ENCODE assay signal across 11 mouse cellular contexts in the genomic region with DNA sequence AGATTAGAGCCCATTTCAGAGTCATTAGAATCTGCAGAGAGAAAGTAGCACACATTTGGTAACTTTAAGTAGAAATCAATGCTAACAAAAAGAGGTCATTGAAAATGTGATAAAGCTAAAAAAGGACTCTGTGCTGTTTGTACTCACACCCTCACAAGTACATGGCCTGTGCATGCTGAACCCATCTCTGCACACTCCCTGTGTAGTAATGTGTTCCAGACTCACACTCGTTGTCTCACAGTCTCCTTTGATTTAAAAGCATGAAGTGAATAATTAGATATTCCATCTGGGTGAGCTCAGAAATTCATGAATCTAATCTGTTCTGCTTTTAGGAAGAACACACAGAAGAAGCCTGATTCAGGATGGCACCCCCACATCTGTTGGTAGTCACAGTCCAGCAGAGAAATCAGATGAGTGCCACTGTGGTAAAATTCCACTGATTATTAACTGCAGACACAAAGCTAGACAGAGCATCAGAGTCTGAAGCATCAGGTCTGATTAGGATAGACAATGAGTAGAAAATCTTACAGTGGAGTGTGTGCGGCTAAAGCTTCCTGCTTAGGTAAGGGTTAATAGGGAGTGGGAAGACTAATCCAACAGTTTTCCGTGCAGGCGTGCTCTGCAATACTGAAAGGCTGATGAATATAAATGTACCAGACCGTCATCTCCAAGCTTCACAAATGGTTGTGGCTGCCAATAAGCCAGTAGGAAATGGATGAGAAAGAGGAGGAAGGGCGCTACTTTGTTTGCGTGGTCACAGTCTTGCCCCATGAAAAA.
DNase-seq lines count a peak whose midpoint lies in the region; ATAC-seq lines count a peak whose summit lies in the region.
"Had no signal": no experiment of that assay in that cellular context is flagged by ENCODE, and none has a peak within 500 bp of the region (broad histone marks: within the 10 kb centered on the region; RNA-seq: fewer than 3 reads in every experiment).

No protein-coding gene starts in this region.

- H3K4me2 ChIP-seq in hindbrain, embryonic 13.5 days: no peak overlapping the region
- H3K4me2 ChIP-seq: neural tube, embryonic 12.5 days had no signal

- no peaks in the 10 kb centered on the region for H3K27me3 ChIP-seq in hindbrain, embryonic 13.5 days
- no peaks in the 10 kb centered on the region for H3K27me3 ChIP-seq in heart, embryonic 10.5 days (ENCODE audit: insufficient read depth, poor library complexity, severe bottlenecking)
- H3K27me3 ChIP-seq: neural tube, embryonic 12.5 days had no signal

- H3K27ac ChIP-seq in hindbrain, embryonic 13.5 days: peak overlapping the region; percentile 62
- no peak overlapping the region for H3K27ac ChIP-seq in heart, embryonic 10.5 days
- H3K27ac ChIP-seq: gastrocnemius, adult 2 months; neural tube, embryonic 12.5 days had no signal

- peak; percentile 82 for ATAC-seq in hindbrain, embryonic 13.5 days (ENCODE audit: low FRiP score)

- no peaks in the 10 kb centered on the region for H3K9me3 ChIP-seq in hindbrain, embryonic 13.5 days
- H3K9me3 ChIP-seq in heart, embryonic 10.5 days: no peaks in the 10 kb centered on the region
- H3K9me3 ChIP-seq: neural tube, embryonic 12.5 days had no signal

- DNase-seq in cerebellum, postnatal 10 days: peak; percentile 39 to 42
- no peak for DNase-seq in cerebellum, adult 18-20 months
- DNase-seq in left cerebral cortex, adult 18-20 months (ENCODE audit: low spot score in 2 of 2): peak; percentile 14 to 21
- peak; percentile 34 for DNase-seq in right cerebral cortex, adult 18-20 months
- DNase-seq in heart, embryonic 10.5 days (ENCODE audit: low spot score): no peak
- no peak for DNase-seq in MN1 (ENCODE audit: low spot score)
- DNase-seq in retina, postnatal 1 day: no peak
- DNase-seq: adrenal gland, postnatal 25 days; gastrocnemius, adult 2 months had no signal

- H3K4me3 ChIP-seq in hindbrain, embryonic 13.5 days: no peak overlapping the region
- no peak overlapping the region for H3K4me3 ChIP-seq in heart, embryonic 10.5 days
- H3K4me3 ChIP-seq: gastrocnemius, adult 2 months; neural tube, embryonic 12.5 days had no signal

- peaks cover 12% of the 10 kb centered on the region for H3K4me1 ChIP-seq in hindbrain, embryonic 13.5 days (replicated peaks)
- H3K4me1 ChIP-seq in heart, embryonic 10.5 days: no peaks in the 10 kb centered on the region
- H3K4me1 ChIP-seq: neural tube, embryonic 12.5 days had no signal

- 33% methylated on average over 7 of the region's 7 CpGs for WGBS in hindbrain, embryonic 13.5 days
- 72% methylated on average over 7 of the region's 7 CpGs for WGBS in heart, embryonic 10.5 days

- H3K9ac ChIP-seq in hindbrain, embryonic 13.5 days: no peak overlapping the region
- H3K9ac ChIP-seq: neural tube, embryonic 12.5 days had no signal

- H3K36me3 ChIP-seq in hindbrain, embryonic 13.5 days: no peaks in the 10 kb centered on the region
- H3K36me3 ChIP-seq in heart, embryonic 10.5 days: no peaks in the 10 kb centered on the region
- H3K36me3 ChIP-seq: neural tube, embryonic 12.5 days had no signal

Comparison
In these comparisons a context has a peak if more than half of its experiments do, and no peak if none do; other contexts are left out.
1. DNase-seq: peak in cerebellum, postnatal 10 days (2 of 2), left cerebral cortex, adult 18-20 months (2 of 2) and right cerebral cortex, adult 18-20 months (single experiment); none in cerebellum, adult 18-20 months (0 of 2), heart, embryonic 10.5 days (single experiment), MN1 (single experiment) and retina, postnatal 1 day (single experiment).